Mouse (Mus musculus) hindbrain, embryonic 16.5 days (tissue): Measurements from ENCODE around the gene Methig1. TPM values are rescaled to one million over a fixed set of nuclear protein-coding genes. Genes with fewer than 3 reads are reported as not detected.
"Not testable (repeated sequence)": the region's sequence is repeated elsewhere in the genome, so short reads cannot be mapped to it uniquely, and the experiment has no call there.

Experiments
- ATAC-seq: fragments of 200-750 bp; cut with Nextera tagmentation; 2 replicates; pipeline ENCODE4 v1.8.0; 2017; ENCODE audit warnings: moderate TSS enrichment, moderate library complexity
- H3K27ac ChIP-seq: fragments of 300-500 bp; sonication (generic); 2 replicates; pipeline ENCODE4 v1.5.1; 2014; ENCODE audit warnings: low read depth, mild to moderate bottlenecking, control low read depth, low read length, moderate library complexity
- H3K27me3 ChIP-seq: fragments of 300-500 bp; sonication (generic); replicated peaks from 2 replicates; pipeline ENCODE4 v1.6.1; 2014; ENCODE audit warnings: low read length; ENCODE audit not compliant: control insufficient read depth, insufficient read depth
- H3K36me3 ChIP-seq: fragments of 300-500 bp; sonication (generic); 2 replicates; pipeline ENCODE4 v1.6.1; 2014; ENCODE audit warnings: mild to moderate bottlenecking, low read length, moderate library complexity, mixed read lengths; ENCODE audit not compliant: control insufficient read depth, insufficient read depth
- H3K4me1 ChIP-seq: fragments of 300-500 bp; sonication (generic); 2 replicates; pipeline ENCODE4 v1.6.1; 2014; ENCODE audit warnings: low read depth, low read length; ENCODE audit not compliant: control insufficient read depth, insufficient read depth
- H3K4me2 ChIP-seq: fragments of 300-500 bp; sonication (generic); 2 replicates; pipeline ENCODE4 v1.6.1; 2014; ENCODE audit warnings: mild to moderate bottlenecking, low read length, control low read depth, moderate library complexity
- H3K4me3 ChIP-seq: fragments of 300-500 bp; sonication (generic); 2 replicates; pipeline ENCODE4 v1.5.1; 2014; ENCODE audit warnings: mild to moderate bottlenecking, low read length, control low read depth, moderate library complexity
- H3K9ac ChIP-seq: fragments of 300-500 bp; sonication (generic); 2 replicates; pipeline ENCODE4 v1.6.1; 2014; ENCODE audit warnings: low read depth, mild to moderate bottlenecking, control low read depth, low read length, moderate library complexity
- H3K9me3 ChIP-seq: fragments of 300-500 bp; sonication (generic); 2 replicates; pipeline ENCODE4 v1.6.1; 2014; ENCODE audit warnings: mild to moderate bottlenecking, low read length, moderate library complexity; ENCODE audit not compliant: control insufficient read depth
- WGBS: fragments of 180-500 bp; shearing (Covaris S2); extraction: QIAGEN DNeasy Blood & Tissue Kit; methylation state at CpG from one replicate; pipeline ENCODE4 v1.1.7; 2014; 5-methylcytosine and 5-hydroxymethylcytosine counted together
- polyA plus RNA-seq: library from polyadenylated mRNA; unstranded; fragments of >200 nt; fragmentation: Nextera tagmentation; extraction: Ambion mirVana; gene quantifications from 2 replicates; pipeline ENCODE4 v1.2.1, GENCODE M21; 2015

Methig1 gene
- polyA plus RNA-seq, 1 experiment from 2014 or later: not detected

DNA sequence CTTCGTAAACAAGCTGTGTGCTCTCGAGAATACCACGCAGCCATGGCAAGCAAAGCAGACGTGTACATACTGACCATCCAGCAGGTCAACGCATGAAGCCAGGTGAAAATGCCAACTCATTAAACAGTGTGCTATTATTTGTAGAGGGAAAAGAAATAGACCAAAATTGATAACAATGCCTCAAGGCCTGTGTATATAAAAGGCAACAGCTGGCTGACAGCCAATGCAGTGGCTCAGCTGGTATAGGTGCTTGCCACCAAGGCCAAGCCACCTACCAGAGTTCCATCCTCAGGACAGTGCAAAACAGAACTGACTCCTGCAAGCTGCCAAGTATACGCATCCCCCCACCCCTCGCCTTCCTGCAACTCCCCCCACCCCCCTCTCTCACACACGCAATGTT is 62.7 kb downstream of the Methig1 start:
- Histone ChIP-seq H3K9ac (no peak overlapping the region), H3K4me3 (no peak overlapping the region), H3K27me3 (no peaks in the 10 kb centered on the region), H3K9me3 (no peaks in the 10 kb centered on the region), H3K27ac (no peak overlapping the region), H3K4me1 (peaks cover 10% of the 10 kb centered on the region; the same call in 1 of the 2 replicates), H3K4me2 (no peak overlapping the region), H3K36me3 (peaks cover 4% of the 10 kb centered on the region; the same call in 1 of the 2 replicates)
- WGBS: 89% methylated on average over 8 of the region's 8 CpGs
- no peak for ATAC-seq

DNA sequence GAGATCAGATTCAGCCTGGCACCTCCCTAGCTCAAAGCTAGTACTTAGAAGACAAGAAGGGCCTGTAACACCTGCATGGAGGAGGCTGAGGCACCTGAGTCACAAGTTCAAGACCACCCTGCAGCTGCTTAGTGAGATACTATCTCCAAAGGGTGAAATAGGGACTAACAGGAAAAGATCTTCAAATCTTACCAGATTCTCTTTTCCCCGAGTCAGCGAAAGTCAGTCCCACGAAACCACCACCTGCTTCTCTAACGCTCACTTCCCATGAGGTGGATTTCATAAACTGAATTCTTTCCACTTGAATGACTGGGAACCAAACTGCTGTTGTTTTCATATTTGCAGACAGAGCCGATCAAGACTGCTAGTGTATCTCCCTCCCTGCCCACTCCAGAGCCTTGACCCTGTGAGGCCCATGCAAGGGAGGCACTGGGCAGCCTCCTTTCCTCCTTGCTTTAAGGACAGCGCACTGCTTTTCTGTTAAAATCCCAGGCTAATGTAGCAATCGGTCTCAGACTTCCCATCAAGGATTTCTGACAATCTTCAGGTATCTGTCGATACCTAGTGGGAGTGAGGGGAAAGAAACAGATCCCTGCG is 65.0 kb downstream of the Methig1 start:
- H3K4me2 ChIP-seq: no peak overlapping the region
- no peaks in the 10 kb centered on the region for H3K9me3 ChIP-seq
- no peaks in the 10 kb centered on the region for H3K27me3 ChIP-seq
- no peak overlapping the region for H3K4me3 ChIP-seq
- H3K9ac ChIP-seq: no peak overlapping the region
- peaks cover 21% of the 10 kb centered on the region for H3K4me1 ChIP-seq
- no peak for ATAC-seq
- no peak overlapping the region for H3K27ac ChIP-seq
- 83% methylated on average over 9 of the region's 9 CpGs for WGBS
- no peaks in the 10 kb centered on the region for H3K36me3 ChIP-seq

DNA sequence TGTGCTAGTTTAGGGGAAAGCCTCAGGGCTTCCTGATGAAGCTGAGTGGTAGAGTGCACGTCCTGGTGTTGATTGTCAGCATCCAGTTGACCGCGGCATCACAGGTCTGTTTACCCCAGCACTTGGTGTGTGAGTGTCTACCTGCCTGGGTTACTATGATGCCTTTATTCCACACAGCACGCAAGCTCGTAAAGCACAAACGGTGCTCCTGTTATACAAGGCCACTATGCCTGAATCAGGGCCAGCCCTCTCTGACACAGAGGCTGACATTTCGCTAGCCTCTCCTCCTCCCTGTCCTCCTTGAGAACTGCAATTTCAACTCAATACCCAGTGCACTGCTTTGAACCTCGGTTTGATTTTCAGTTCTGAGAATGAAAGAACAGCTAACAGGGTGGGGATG is 66.4 kb downstream of the Methig1 start:
- Histone ChIP-seq H3K36me3 (no peaks in the 10 kb centered on the region), H3K4me1 (peaks cover 31% of the 10 kb centered on the region), H3K27ac (no peak overlapping the region), H3K4me3 (no peak overlapping the region), H3K9me3 (no peaks in the 10 kb centered on the region), H3K4me2 (no peak overlapping the region), H3K27me3 (no peaks in the 10 kb centered on the region; the same call in 1 of the 2 replicates), H3K9ac (peak overlapping the region; percentile 28; the same call in 1 of the 2 replicates)
- ATAC-seq: no peak
- WGBS: 79% methylated on average over 8 of the region's 8 CpGs

DNA sequence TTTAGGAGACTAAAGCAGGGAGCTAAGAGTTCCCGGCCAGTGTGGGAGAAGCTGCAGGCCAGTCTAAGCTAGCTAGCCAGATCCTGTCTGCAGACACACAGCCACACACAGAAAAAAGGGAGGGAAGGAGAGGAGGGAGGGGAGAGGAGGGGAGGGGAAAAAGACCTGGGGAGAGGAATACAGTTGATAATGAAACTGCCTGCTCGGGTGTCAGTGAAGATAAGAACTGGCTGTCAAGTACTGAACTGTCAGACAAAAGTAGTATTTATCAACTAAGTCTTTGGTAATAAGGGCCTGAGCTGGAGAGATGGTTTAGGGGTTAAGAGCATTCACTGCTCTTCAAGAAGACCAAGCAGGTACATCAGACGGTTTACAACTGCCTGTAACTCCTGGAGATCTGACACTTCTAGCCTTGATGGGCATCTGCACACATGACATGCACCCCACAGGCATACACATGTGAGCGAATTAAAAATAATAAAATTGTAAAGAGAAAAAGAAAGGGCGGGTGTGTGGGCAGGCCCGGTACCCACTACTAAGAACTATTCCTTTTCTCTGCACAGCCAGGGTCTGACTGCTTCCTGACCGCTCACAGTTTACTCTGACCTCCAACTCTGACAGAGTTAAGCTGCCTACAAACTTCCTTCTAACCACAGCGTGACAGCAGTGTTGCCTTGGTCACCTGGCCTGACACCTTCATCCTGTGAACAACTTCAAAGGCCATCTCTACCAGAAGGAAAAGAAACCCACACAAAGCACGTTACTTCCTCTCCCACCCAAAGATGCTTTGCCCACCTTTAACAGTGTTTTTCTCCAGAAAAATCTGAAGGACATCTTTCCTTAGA is 67.2 kb downstream of the Methig1 start:
- H3K4me2 ChIP-seq: no peak overlapping the region
- no peak overlapping the region for H3K27ac ChIP-seq
- no peak overlapping the region for H3K4me3 ChIP-seq
- H3K9ac ChIP-seq: peak overlapping the region; percentile 28; the same call in 1 of the 2 replicates
- peaks cover 6% of the 10 kb centered on the region; the same call in 1 of the 2 replicates for H3K27me3 ChIP-seq
- no peak for ATAC-seq
- no peaks in the 10 kb centered on the region for H3K9me3 ChIP-seq
- WGBS: 73% methylated on average over 9 of the region's 9 CpGs
- H3K36me3 ChIP-seq: no peaks in the 10 kb centered on the region
- H3K4me1 ChIP-seq: peaks cover 32% of the 10 kb centered on the region

DNA sequence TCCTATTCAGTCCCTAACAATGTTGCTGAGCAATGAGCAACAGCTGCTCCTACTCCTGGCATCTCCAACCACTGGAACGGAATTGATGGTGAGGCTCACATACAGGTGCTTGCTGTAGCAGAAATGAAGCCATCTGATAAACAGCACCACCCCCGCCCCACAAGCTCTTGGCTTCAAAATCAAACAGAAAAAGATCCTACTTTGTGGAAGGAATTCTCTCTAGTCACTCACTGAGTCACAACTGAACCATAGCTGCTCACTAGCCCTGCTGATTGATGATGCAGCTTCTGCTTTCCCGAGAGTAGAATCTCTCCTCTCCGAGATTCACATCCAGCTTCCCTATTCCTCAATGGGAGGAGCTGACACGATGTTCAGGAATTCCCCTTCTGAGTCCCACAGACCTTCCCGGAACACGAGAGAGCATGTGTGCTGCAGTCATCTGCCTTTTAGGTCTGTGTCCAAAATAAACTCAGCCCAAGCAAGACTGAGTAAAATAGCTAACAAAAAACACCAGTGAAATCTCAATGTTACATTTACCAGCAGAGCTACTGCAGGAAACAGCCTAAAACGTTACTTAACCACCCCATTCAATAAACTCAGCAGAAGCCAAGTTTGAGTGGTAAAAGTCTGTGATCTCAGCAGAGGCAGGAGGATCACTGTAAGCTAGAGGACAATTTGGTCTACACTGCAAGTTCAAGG is 68.3 kb downstream of the Methig1 start:
- Histone ChIP-seq H3K36me3 (no peaks in the 10 kb centered on the region), H3K4me1 (peaks cover 32% of the 10 kb centered on the region), H3K27me3 (peaks cover 10% of the 10 kb centered on the region; the same call in 1 of the 2 replicates), H3K4me2 (peak overlapping the region; percentile 95), H3K27ac (peak overlapping the region; percentile 34; the same call in 1 of the 2 replicates), H3K9ac (peak overlapping the region; percentile 27), H3K4me3 (peak overlapping the region; percentile 84), H3K9me3 (no peaks in the 10 kb centered on the region)
- ATAC-seq: no peak
- WGBS: 33% methylated on average over 8 of the region's 8 CpGs

DNA sequence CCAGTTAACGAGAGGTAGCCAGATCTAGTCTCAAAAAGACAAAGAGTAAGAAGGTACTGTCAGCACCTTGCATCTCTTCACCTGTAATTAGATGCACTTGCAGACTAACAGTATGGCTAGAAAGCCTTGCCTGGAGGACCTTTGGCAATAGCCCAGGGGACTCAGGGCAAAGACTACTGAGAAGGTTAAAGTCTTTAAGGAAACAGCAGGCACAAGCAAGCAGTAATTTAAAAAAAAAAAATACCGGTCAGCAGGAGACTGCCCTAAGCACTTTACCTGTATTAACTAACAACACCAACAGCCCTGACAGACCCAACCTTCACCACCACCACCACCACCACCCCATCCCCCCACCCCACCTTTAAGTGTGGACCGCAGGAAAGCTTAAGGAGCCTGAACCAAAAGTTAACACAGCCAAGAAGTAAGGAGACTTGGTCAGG is 68.8 kb downstream of the Methig1 start, which contains the start of gene Gm5475:
Gene Gm5475, plus strand, starts transcription at position 390 of the 440 bp plus-strand sequence.
- not testable (repeated sequence) for ATAC-seq

DNA sequence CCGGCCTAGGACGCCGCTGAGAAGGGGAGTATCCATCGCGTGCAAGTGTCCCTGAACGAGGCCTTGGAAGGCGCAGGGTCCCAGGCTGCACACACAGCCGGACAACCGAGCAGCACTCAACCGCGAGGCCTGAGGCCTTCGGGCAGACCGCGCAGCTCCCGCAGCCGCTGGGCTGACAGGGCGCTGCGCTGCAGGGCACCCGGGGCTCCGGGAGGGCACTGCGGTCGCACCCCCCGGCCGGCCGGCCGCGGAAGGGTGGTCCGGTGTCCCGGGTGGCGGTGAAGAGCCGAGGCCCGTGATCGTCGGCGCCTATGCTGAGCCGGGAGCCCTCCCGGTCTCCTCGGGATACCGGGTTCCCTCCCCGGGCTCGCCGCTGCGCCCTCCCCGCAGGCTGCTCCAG is 69.5 kb downstream of the Methig1 start:
- Histone ChIP-seq H3K4me1 (peaks cover 32% of the 10 kb centered on the region), H3K4me2 (peak overlapping the region; percentile 95)

More for the DNA sequence above, 68.8 kb downstream of the Methig1 start, which contains the start of gene Gm5475:
- Histone ChIP-seq H3K4me2 (peak within 1 kb of the TSS; percentile 95), H3K27me3 (peaks cover 10% of the 10 kb centered on the region; the same call in 1 of the 2 replicates), H3K9ac (peak within 1 kb of the TSS; percentile 93), H3K4me1 (peaks cover 32% of the 10 kb centered on the region), H3K27ac (peak within 1 kb of the TSS; percentile 36), H3K4me3 (peak within 1 kb of the TSS; percentile 84)
- WGBS: 41% methylated on average over 3 of the region's 3 CpGs
- not testable (repeated sequence) for H3K36me3 ChIP-seq, H3K9me3 ChIP-seq

DNA sequence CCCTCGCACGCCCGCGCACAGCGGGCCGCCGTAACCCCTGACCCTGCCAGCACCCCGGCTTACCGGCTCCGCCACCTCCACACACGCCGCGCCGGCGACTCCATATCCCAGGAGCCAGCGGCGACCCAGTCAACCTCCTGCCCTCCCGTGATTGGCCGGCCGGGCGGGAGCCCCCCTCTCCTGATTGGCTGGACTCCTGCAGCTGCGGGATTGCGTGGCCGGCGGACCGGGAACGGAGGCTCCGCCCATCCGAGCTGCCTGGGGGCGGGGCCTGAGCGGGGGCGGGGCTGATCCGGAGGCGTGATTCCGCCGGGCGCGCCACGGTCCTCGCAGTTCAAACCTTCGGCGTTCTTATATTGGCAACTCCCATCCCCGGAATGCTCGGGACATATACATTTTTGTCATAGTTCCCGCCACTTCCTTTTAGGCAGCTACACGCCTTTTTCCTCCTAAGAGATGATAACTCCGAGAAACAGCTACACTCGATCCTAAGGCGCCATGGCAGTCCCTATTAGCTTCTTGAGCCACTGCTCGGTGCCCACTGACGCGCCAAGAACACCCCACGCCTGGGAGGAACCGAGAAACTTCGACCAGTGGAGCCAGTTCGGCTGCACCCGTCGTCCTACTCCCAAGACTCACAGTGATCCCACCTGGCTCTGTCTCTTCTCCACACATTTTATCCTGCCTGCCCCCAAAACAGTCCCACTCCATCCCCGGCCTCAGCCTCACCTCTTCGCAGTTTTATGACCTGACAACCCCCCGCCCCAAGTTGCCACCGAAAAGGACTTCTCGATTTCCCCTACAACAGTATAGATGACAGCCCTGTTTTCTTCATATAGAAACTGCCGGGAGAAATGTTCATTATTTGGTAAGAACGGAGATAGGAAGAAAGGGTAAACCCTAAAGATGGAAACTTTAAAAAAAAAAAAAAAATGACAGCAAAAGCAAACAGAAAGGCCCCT is 70.2 kb downstream of the Methig1 start:
- Histone ChIP-seq H3K27ac (peak overlapping the region; percentile 36; the same call in 1 of the 2 replicates), H3K36me3 (no peaks in the 10 kb centered on the region), H3K9me3 (no peaks in the 10 kb centered on the region), H3K4me3 (peak overlapping the region; percentile 84), H3K4me2 (peak overlapping the region; percentile 95), H3K9ac (peak overlapping the region; percentile 93), H3K4me1 (peaks cover 32% of the 10 kb centered on the region), H3K27me3 (peaks cover 10% of the 10 kb centered on the region; the same call in 1 of the 2 replicates)
- peak; percentile 98 for ATAC-seq
- WGBS: under 1% methylated on average over 49 of the region's 65 CpGs

More for the DNA sequence above, 69.5 kb downstream of the Methig1 start:
- H3K4me3 ChIP-seq: peak overlapping the region; percentile 84
- peak; percentile 64 for ATAC-seq
- under 1% methylated on average over 36 of the region's 44 CpGs for whole genome bisulfite sequencing
- H3K36me3 ChIP-seq: no peaks in the 10 kb centered on the region
- peaks cover 10% of the 10 kb centered on the region; the same call in 1 of the 2 replicates for H3K27me3 ChIP-seq
- no peaks in the 10 kb centered on the region for H3K9me3 ChIP-seq
- peak overlapping the region; percentile 36; the same call in 1 of the 2 replicates for H3K27ac ChIP-seq
- peak overlapping the region; percentile 93 for H3K9ac ChIP-seq
